Mouse (Mus musculus) spleen, adult 2 months (tissue): Measurements from ENCODE around the gene Zscan4c. TPM values are rescaled to one million over a fixed set of nuclear protein-coding genes. Genes with fewer than 3 reads are reported as not detected.
"Not testable (repeated sequence)": the region's sequence is repeated elsewhere in the genome, so short reads cannot be mapped to it uniquely, and the experiment has no call there.

Experiments
- DNase-seq, 2 experiments: peaks; one replicate each; pipeline versions ENCODE4 v3.0.0 to v3.0.0-alpha.2; 2012 to 2021; ENCODE audit warnings: low spot score in 2 of 2, low read depth in 1 of 2
- H3K27ac ChIP-seq: fragments of 200-500 bp; 2 replicates; pipeline ENCODE4 v1.5.1; 2012; ENCODE audit warnings: low read length, inconsistent platforms; ENCODE audit not compliant: insufficient read depth
- H3K27me3 ChIP-seq: fragments of 200-500 bp; 2 replicates; pipeline ENCODE4 v1.6.1; 2012; ENCODE audit warnings: mild to moderate bottlenecking, moderate library complexity, low read length, inconsistent platforms; ENCODE audit not compliant: control insufficient read depth, insufficient read depth
- H3K36me3 ChIP-seq: fragments of 200-500 bp; 2 replicates; pipeline ENCODE4 v1.6.1; 2012; ENCODE audit warnings: mild to moderate bottlenecking, low read length, inconsistent platforms; ENCODE audit not compliant: control insufficient read depth, insufficient read depth
- H3K4me1 ChIP-seq: fragments of 200-500 bp; 2 replicates; pipeline ENCODE4 v1.6.1; 2011; ENCODE audit warnings: inconsistent platforms; ENCODE audit not compliant: control insufficient read depth, insufficient read depth, insufficient read length
- H3K4me3 ChIP-seq: fragments of 200-500 bp; 2 replicates; pipeline ENCODE4 v1.5.1; 2011; ENCODE audit warnings: mild to moderate bottlenecking, inconsistent platforms; ENCODE audit not compliant: insufficient read depth, insufficient read length; ENCODE audit errors: extremely low read depth
- WGBS: fragments of 180-500 bp; shearing (Covaris S2); methylation state at CpG from one replicate; pipeline ENCODE4 v1.1.7; 2018; 5-methylcytosine and 5-hydroxymethylcytosine counted together
- polyA plus RNA-seq: library from polyadenylated mRNA; depleted of rRNA; stranded (reverse); fragments of >200 nt; gene quantifications from 2 replicates; pipeline ENCODE4 v1.2.3, GENCODE M21; 2012; rRNA removed

Gene Zscan4c
- polyA plus RNA-seq: not detected in 2 replicates

- not testable (repeated sequence) for H3K4me3 ChIP-seq, DNase-seq, H3K36me3 ChIP-seq, H3K27ac ChIP-seq, H3K27me3 ChIP-seq, H3K4me1 ChIP-seq
- 93% methylated on average over 4 of the region's 4 CpGs for whole genome bisulfite sequencing
Measured at GRCm38 (mm10) chr7:11005445-11005844, at the start of gene Zscan4c. TSS of gene Zscan4c (plus strand) at chr7:11005745.

Other genes starting within 250 kb of the Zscan4c start
- gene Zscan4b, start 100.7 kb upstream of the Zscan4c start, polyA plus RNA-seq: not detected in 2 replicates
- not detected in 2 replicates for gene Zscan4-ps1, start 63.9 kb downstream of the Zscan4c start, polyA plus RNA-seq
- not detected in 2 replicates for gene Zscan4d, start 160.4 kb downstream of the Zscan4c start, polyA plus RNA-seq